ENCODE assay signal across 9 mouse cellular contexts in the genomic region with DNA sequence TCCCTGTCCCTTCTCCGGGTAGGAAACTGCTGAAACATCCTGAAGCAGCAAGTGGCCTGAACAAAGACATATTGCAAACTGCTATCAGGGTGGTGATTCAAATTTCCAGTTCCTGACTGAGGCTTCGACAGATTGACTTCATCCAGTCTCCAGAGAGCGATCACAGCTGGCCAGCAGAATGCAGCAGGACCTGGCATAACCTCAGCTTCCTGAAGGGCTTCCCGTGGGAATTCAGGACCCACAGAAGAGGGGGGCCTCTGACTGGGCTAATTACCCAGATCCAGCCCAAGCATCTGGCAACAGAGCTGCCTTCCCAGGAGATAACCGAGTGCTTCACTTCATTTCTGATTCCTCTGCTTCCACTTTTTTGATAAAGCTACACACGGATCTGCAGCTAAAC.
DNase-seq lines count a peak whose midpoint lies in the region; ATAC-seq and TF ChIP-seq lines count a peak whose summit lies in the region.
"Had no signal": no experiment of that assay in that cellular context is flagged by ENCODE, and none has a peak within 500 bp of the region (broad histone marks: within the 10 kb centered on the region; RNA-seq: fewer than 3 reads in every experiment).

No protein-coding gene starts in this region.

- no peaks in the 10 kb centered on the region for H3K36me3 ChIP-seq in embryonic facial prominence, embryonic 12.5 days
- H3K36me3 ChIP-seq in hindbrain, embryonic 11.5 days (ENCODE audit: control insufficient read depth, insufficient read depth, low read length): no peaks in the 10 kb centered on the region
- H3K36me3 ChIP-seq in midbrain, postnatal 0 days (ENCODE audit: insufficient read depth, low read length): no peaks in the 10 kb centered on the region
- H3K36me3 ChIP-seq: embryonic facial prominence, embryonic 15.5 days had no signal

- no peaks in the 10 kb centered on the region for H3K9me3 ChIP-seq in embryonic facial prominence, embryonic 12.5 days
- H3K9me3 ChIP-seq in hindbrain, embryonic 11.5 days (ENCODE audit: control insufficient read depth, low read length): no peaks in the 10 kb centered on the region
- no peaks in the 10 kb centered on the region for H3K9me3 ChIP-seq in midbrain, postnatal 0 days (ENCODE audit: low read length)
- H3K9me3 ChIP-seq: embryonic facial prominence, embryonic 15.5 days had no signal

- no peak overlapping the region for H3K9ac ChIP-seq in embryonic facial prominence, embryonic 12.5 days
- H3K9ac ChIP-seq in hindbrain, embryonic 11.5 days (ENCODE audit: low read depth, low read length): no peak overlapping the region
- no peak overlapping the region for H3K9ac ChIP-seq in midbrain, postnatal 0 days (replicated peaks; ENCODE audit: low read length, poor library complexity, severe bottlenecking)
- H3K9ac ChIP-seq: embryonic facial prominence, embryonic 15.5 days had no signal

- peak; percentile 19 for DNase-seq in kidney, postnatal 10 days
- DNase-seq in kidney, adult 11 months: no peak
- DNase-seq in hindbrain, embryonic 11.5 days (ENCODE audit: low spot score): peak; percentile 34
- DNase-seq in midbrain, postnatal 0 days (ENCODE audit: low spot score): peak; percentile 32
- no peak for DNase-seq in cerebellum, postnatal 14 days
- DNase-seq in Muller cell, postnatal 12 days (ENCODE audit: inconsistent ontology term): no peak

- no peak overlapping the region for H3K27ac ChIP-seq in embryonic facial prominence, embryonic 12.5 days
- H3K27ac ChIP-seq in hindbrain, embryonic 11.5 days (ENCODE audit: low read depth, low read length): no peak overlapping the region
- no peak overlapping the region for H3K27ac ChIP-seq in midbrain, postnatal 0 days (ENCODE audit: low read depth, low read length)
- H3K27ac ChIP-seq: embryonic facial prominence, embryonic 15.5 days had no signal

- H3K4me2 ChIP-seq in embryonic facial prominence, embryonic 12.5 days (replicated peaks): no peak overlapping the region
- no peak overlapping the region for H3K4me2 ChIP-seq in hindbrain, embryonic 11.5 days (replicated peaks; ENCODE audit: low read depth, low read length)
- H3K4me2 ChIP-seq in midbrain, postnatal 0 days (ENCODE audit: low read depth, low read length, poor library complexity, severe bottlenecking): no peak overlapping the region
- H3K4me2 ChIP-seq: embryonic facial prominence, embryonic 15.5 days had no signal

- WGBS in embryonic facial prominence, embryonic 12.5 days: 34% methylated on average over 6 of the region's 6 CpGs
- WGBS in hindbrain, embryonic 11.5 days: 62% methylated on average over 6 of the region's 6 CpGs
- 49% methylated on average over 6 of the region's 6 CpGs for WGBS in midbrain, postnatal 0 days

- 0 out of 2 replicates have a peak, but pooled peaks have one; percentile 47 for ATAC-seq in embryonic facial prominence, embryonic 12.5 days (ENCODE audit: insufficient number of reproducible peaks, insufficient read depth, low FRiP score, low TSS enrichment)
- ATAC-seq in hindbrain, embryonic 11.5 days (ENCODE audit: low FRiP score): peak; percentile 66
- ATAC-seq in midbrain, postnatal 0 days (ENCODE audit: low FRiP score): no peak
- ATAC-seq in granulocyte monocyte progenitor cell, adult 5-6 weeks (replicated peaks; ENCODE audit: poor library complexity, severe bottlenecking): no peak

- no peaks in the 10 kb centered on the region for H3K27me3 ChIP-seq in embryonic facial prominence, embryonic 12.5 days
- H3K27me3 ChIP-seq in hindbrain, embryonic 11.5 days (ENCODE audit: control insufficient read depth, insufficient read depth, low read length): no peaks in the 10 kb centered on the region
- no peaks in the 10 kb centered on the region for H3K27me3 ChIP-seq in midbrain, postnatal 0 days (ENCODE audit: insufficient read depth, low read length)
- H3K27me3 ChIP-seq: embryonic facial prominence, embryonic 15.5 days had no signal

- TF ChIP-seq CTCF in midbrain, postnatal 0 days (IDR thresholded peaks at IDR 0.05): no peak

- 0 out of 2 replicates have a peak, but pooled peaks cover 3% of the 10 kb centered on the region for H3K4me1 ChIP-seq in embryonic facial prominence, embryonic 12.5 days
- no peaks in the 10 kb centered on the region for H3K4me1 ChIP-seq in hindbrain, embryonic 11.5 days (replicated peaks; ENCODE audit: control insufficient read depth, insufficient read depth, low read length)
- no peaks in the 10 kb centered on the region for H3K4me1 ChIP-seq in midbrain, postnatal 0 days (ENCODE audit: insufficient read depth, low read length)
- H3K4me1 ChIP-seq: embryonic facial prominence, embryonic 15.5 days had no signal

- H3K4me3 ChIP-seq in embryonic facial prominence, embryonic 12.5 days: no peak overlapping the region
- no peak overlapping the region for H3K4me3 ChIP-seq in hindbrain, embryonic 11.5 days (ENCODE audit: low read depth, low read length)
- H3K4me3 ChIP-seq in midbrain, postnatal 0 days (ENCODE audit: low read depth, low read length): no peak overlapping the region
- H3K4me3 ChIP-seq: embryonic facial prominence, embryonic 15.5 days had no signal

Comparison
In these comparisons a context has a peak if more than half of its experiments do, and no peak if none do; other contexts are left out.
1. DNase-seq: peak in kidney, postnatal 10 days (single experiment), hindbrain, embryonic 11.5 days (single experiment) and midbrain, postnatal 0 days (single experiment); none in kidney, adult 11 months (single experiment), cerebellum, postnatal 14 days (0 of 2) and Muller cell, postnatal 12 days (single experiment).
2. ATAC-seq: peak in embryonic facial prominence, embryonic 12.5 days (single experiment) and hindbrain, embryonic 11.5 days (single experiment); none in midbrain, postnatal 0 days (single experiment) and granulocyte monocyte progenitor cell, adult 5-6 weeks (single experiment).